Mouse (Mus musculus): ENCODE results near the gene Lin9. TPM values are rescaled to one million over a fixed set of nuclear protein-coding genes. Genes with fewer than 3 reads are reported as not detected.
"Not testable (repeated sequence)": the region's sequence is repeated elsewhere in the genome, so short reads cannot be mapped to it uniquely, and the experiment has no call there.

Gene Lin9
- polyA plus RNA-seq (2015; fragmentation: Nextera tagmentation; extraction: Ambion mirVana), result 12.3 and 13.4 TPM in 2 replicates

GRCm38 (mm10) chr1:180641137-180641517 lies at the start of gene Lin9:
Lin9 (plus strand) TSS chr1:180641150.
- Histone ChIP-seq H3K9me3 (replicated peaks) (no peaks in the 10 kb centered on the region), H3K36me3 (no peaks in the 10 kb centered on the region), H3K4me3 (peak within 1 kb of the TSS; percentile 94), H3K4me1 (replicated peaks) (peaks cover 15% of the 10 kb centered on the region), H3K4me2 (peak within 1 kb of the TSS; percentile 77), H3K9ac (peak within 1 kb of the TSS; percentile 88), H3K27ac (peak within 1 kb of the TSS; percentile 92), H3K27me3 (no peaks in the 10 kb centered on the region)
- WGBS, result 0% methylated on average over 46 of the region's 47 CpGs
- ATAC-seq (replicated peaks; ENCODE audit: insufficient number of reproducible peaks, insufficient read depth, low FRiP score, low read depth), result peak; percentile 87

- Histone ChIP-seq H3K27me3 (no peaks in the 10 kb centered on the region), H3K4me2 (no peak overlapping the region), H3K36me3 (peaks cover 52% of the 10 kb centered on the region), H3K27ac (no peak overlapping the region), H3K4me3 (no peak overlapping the region), H3K9me3 (replicated peaks) (no peaks in the 10 kb centered on the region), H3K9ac (no peak overlapping the region), H3K4me1 (replicated peaks) (peaks cover 16% of the 10 kb centered on the region)
- ATAC-seq (replicated peaks; ENCODE audit: insufficient number of reproducible peaks, insufficient read depth, low FRiP score, low read depth), result no peak
- 79% methylated on average over 6 of the region's 6 CpGs for WGBS
Measured at GRCm38 (mm10) chr1:180600578-180600977, 40.4 kb upstream of the Lin9 start.

GRCm38 (mm10) chr1:180601806-180602205 lies 39.1 kb upstream of the Lin9 start:
- Histone ChIP-seq H3K27me3 (no peaks in the 10 kb centered on the region), H3K4me1 (replicated peaks) (peaks cover 23% of the 10 kb centered on the region), H3K9me3 (replicated peaks) (no peaks in the 10 kb centered on the region), H3K36me3 (peaks cover 40% of the 10 kb centered on the region), H3K4me3 (no peak overlapping the region), H3K9ac (no peak overlapping the region), H3K27ac (no peak overlapping the region), H3K4me2 (no peak overlapping the region)
- no peak for ATAC-seq (replicated peaks; ENCODE audit: insufficient number of reproducible peaks, insufficient read depth, low FRiP score, low read depth)
- 72% methylated on average over 6 of the region's 6 CpGs for WGBS

GRCm38 (mm10) chr1:180604579-180604978 lies 36.4 kb upstream of the Lin9 start:
- Histone ChIP-seq H3K9ac (0 out of 2 replicates have a peak overlapping the region, but pooled peaks have one; percentile 23), H3K9me3 (replicated peaks) (no peaks in the 10 kb centered on the region), H3K4me2 (peak overlapping the region; percentile 18), H3K36me3 (peaks cover 14% of the 10 kb centered on the region), H3K4me1 (replicated peaks) (peaks cover 33% of the 10 kb centered on the region), H3K27ac (peak overlapping the region; percentile 84), H3K27me3 (no peaks in the 10 kb centered on the region), H3K4me3 (no peak overlapping the region)
- ATAC-seq (replicated peaks; ENCODE audit: insufficient number of reproducible peaks, insufficient read depth, low FRiP score, low read depth), result peak; percentile 87
- 38% methylated on average over 4 of the region's 4 CpGs for WGBS

GRCm38 (mm10) chr1:180606106-180606505 lies 34.8 kb upstream of the Lin9 start:
- 62% methylated on average over 3 of the region's 3 CpGs for whole genome bisulfite sequencing
- no peak overlapping the region for H3K4me3 ChIP-seq

GRCm38 (mm10) chr1:180606796-180607577 lies 34.0 kb upstream of the Lin9 start:
- 0 out of 2 replicates have a peak, but pooled peaks cover 4% of the 10 kb centered on the region for H3K9me3 ChIP-seq (replicated peaks)
- no peaks in the 10 kb centered on the region for H3K27me3 ChIP-seq
- no peak overlapping the region for H3K4me2 ChIP-seq
- no peak for ATAC-seq (replicated peaks; ENCODE audit: insufficient number of reproducible peaks, insufficient read depth, low FRiP score, low read depth)
- peaks cover 33% of the 10 kb centered on the region for H3K4me1 ChIP-seq (replicated peaks)
- 62% methylated on average over 10 of the region's 10 CpGs for WGBS
- H3K27ac ChIP-seq, result peak overlapping the region; percentile 70
- H3K36me3 ChIP-seq, result 0 out of 2 replicates have a peak, but pooled peaks cover 4% of the 10 kb centered on the region
- H3K9ac ChIP-seq, result no peak overlapping the region
- H3K4me3 ChIP-seq, result no peak overlapping the region

More at GRCm38 (mm10) chr1:180606106-180606505, 34.8 kb upstream of the Lin9 start:
- Histone ChIP-seq H3K9ac (no peak overlapping the region), H3K27ac (no peak overlapping the region), H3K27me3 (no peaks in the 10 kb centered on the region), H3K36me3 (0 out of 2 replicates have a peak, but pooled peaks cover 4% of the 10 kb centered on the region), H3K4me1 (replicated peaks) (peaks cover 33% of the 10 kb centered on the region), H3K9me3 (replicated peaks) (no peaks in the 10 kb centered on the region), H3K4me2 (no peak overlapping the region)
- ATAC-seq (replicated peaks; ENCODE audit: insufficient number of reproducible peaks, insufficient read depth, low FRiP score, low read depth), result no peak

GRCm38 (mm10) chr1:180607578-180607879 lies 33.4 kb upstream of the Lin9 start:
- Histone ChIP-seq H3K4me2 (no peak overlapping the region), H3K9ac (no peak overlapping the region), H3K4me3 (no peak overlapping the region), H3K27ac (peak overlapping the region; percentile 70), H3K36me3 (0 out of 2 replicates have a peak, but pooled peaks cover 4% of the 10 kb centered on the region), H3K27me3 (no peaks in the 10 kb centered on the region), H3K4me1 (replicated peaks) (peaks cover 33% of the 10 kb centered on the region), H3K9me3 (replicated peaks) (0 out of 2 replicates have a peak, but pooled peaks cover 4% of the 10 kb centered on the region)
- no peak for ATAC-seq (replicated peaks; ENCODE audit: insufficient number of reproducible peaks, insufficient read depth, low FRiP score, low read depth)
- 82% methylated on average over 2 of the region's 2 CpGs for WGBS

GRCm38 (mm10) chr1:180611842-180612241 lies 29.1 kb upstream of the Lin9 start:
- H3K4me3 ChIP-seq; H3K27ac ChIP-seq; H3K36me3 ChIP-seq; H3K9ac ChIP-seq; ATAC-seq (replicated peaks; ENCODE audit: insufficient number of reproducible peaks, insufficient read depth, low FRiP score, low read depth); H3K9me3 ChIP-seq (replicated peaks); H3K4me2 ChIP-seq; H3K27me3 ChIP-seq: not testable (repeated sequence)
- peaks cover 10% of the 10 kb centered on the region for H3K4me1 ChIP-seq (replicated peaks)
- 91% methylated on average over 11 of the region's 14 CpGs for WGBS

- H3K4me3 ChIP-seq, result no peak overlapping the region
- H3K9ac ChIP-seq, result no peak overlapping the region
- no peak for ATAC-seq (replicated peaks; ENCODE audit: insufficient number of reproducible peaks, insufficient read depth, low FRiP score, low read depth)
- H3K4me1 ChIP-seq (replicated peaks), result no peaks in the 10 kb centered on the region
- WGBS, result 92% methylated on average over 3 of the region's 3 CpGs
- 0 out of 2 replicates have a peak, but pooled peaks cover under 1% of the 10 kb centered on the region for H3K9me3 ChIP-seq (replicated peaks)
- no peak overlapping the region for H3K4me2 ChIP-seq
- no peak overlapping the region for H3K27ac ChIP-seq
- H3K27me3 ChIP-seq, result no peaks in the 10 kb centered on the region
- no peaks in the 10 kb centered on the region for H3K36me3 ChIP-seq
Measured at GRCm38 (mm10) chr1:180616762-180617161, 24.2 kb upstream of the Lin9 start.

- Histone ChIP-seq H3K27me3 (no peaks in the 10 kb centered on the region), H3K4me3 (no peak overlapping the region), H3K27ac (no peak overlapping the region), H3K36me3 (no peaks in the 10 kb centered on the region), H3K9me3 (replicated peaks) (0 out of 2 replicates have a peak, but pooled peaks cover 5% of the 10 kb centered on the region), H3K4me1 (replicated peaks) (peaks cover 8% of the 10 kb centered on the region), H3K9ac (no peak overlapping the region), H3K4me2 (no peak overlapping the region)
- no peak for ATAC-seq (replicated peaks; ENCODE audit: insufficient number of reproducible peaks, insufficient read depth, low FRiP score, low read depth)
- WGBS, result 74% methylated on average over 4 of the region's 4 CpGs
Measured at GRCm38 (mm10) chr1:180622389-180622788, 18.6 kb upstream of the Lin9 start.

GRCm38 (mm10) chr1:180623911-180624310 lies 17.0 kb upstream of the Lin9 start:
- Histone ChIP-seq H3K27ac (no peak overlapping the region), H3K4me3 (no peak overlapping the region), H3K4me1 (replicated peaks) (peaks cover 12% of the 10 kb centered on the region), H3K9me3 (replicated peaks) (0 out of 2 replicates have a peak, but pooled peaks cover 5% of the 10 kb centered on the region), H3K9ac (no peak overlapping the region), H3K36me3 (no peaks in the 10 kb centered on the region), H3K27me3 (no peaks in the 10 kb centered on the region), H3K4me2 (no peak overlapping the region)
- no peak for ATAC-seq (replicated peaks; ENCODE audit: insufficient number of reproducible peaks, insufficient read depth, low FRiP score, low read depth)
- WGBS, result 89% methylated on average over 2 of the region's 2 CpGs

GRCm38 (mm10) chr1:180626141-180626540 lies 14.8 kb upstream of the Lin9 start:
- H3K4me3 ChIP-seq, result no peak overlapping the region
- 16% methylated on average over 2 of the region's 2 CpGs for WGBS
- peak; percentile 87 for ATAC-seq (replicated peaks; ENCODE audit: insufficient number of reproducible peaks, insufficient read depth, low FRiP score, low read depth)

More at GRCm38 (mm10) chr1:180626141-180626540, 14.8 kb upstream of the Lin9 start:
- H3K9ac ChIP-seq, result no peak overlapping the region
- no peaks in the 10 kb centered on the region for H3K36me3 ChIP-seq
- H3K27me3 ChIP-seq, result no peaks in the 10 kb centered on the region
- peak overlapping the region; percentile 80 for H3K27ac ChIP-seq
- H3K9me3 ChIP-seq (replicated peaks), result 0 out of 2 replicates have a peak, but pooled peaks cover 5% of the 10 kb centered on the region
- no peak overlapping the region for H3K4me2 ChIP-seq
- H3K4me1 ChIP-seq (replicated peaks), result peaks cover 12% of the 10 kb centered on the region

Measured in heart, embryonic 15.5 days (tissue).